Mouse (Mus musculus) limb, embryonic 10.5 days (tissue): ENCODE results near the gene Prss32. TPM values are rescaled to one million over a fixed set of nuclear protein-coding genes. Genes with fewer than 3 reads are reported as not detected.

Experiments used
- DNase-seq: peaks from one replicate; pipeline ENCODE4 v3.0.0-alpha.2; 2017; ENCODE audit warnings: low spot score
- H3K27ac ChIP-seq: fragments of 300-500 bp; sonication (generic); 2 replicates; pipeline ENCODE4 v1.5.1; 2016; ENCODE audit warnings: mild to moderate bottlenecking
- H3K27me3 ChIP-seq: fragments of 300-500 bp; sonication (generic); 2 replicates; pipeline ENCODE4 v1.6.1; 2016; ENCODE audit warnings: low read depth, mild to moderate bottlenecking; ENCODE audit not compliant: poor library complexity, severe bottlenecking
- H3K36me3 ChIP-seq: fragments of 300-500 bp; sonication (generic); 2 replicates; pipeline ENCODE4 v1.6.1; 2016; ENCODE audit warnings: mild to moderate bottlenecking, moderate library complexity
- H3K4me1 ChIP-seq: fragments of 300-500 bp; sonication (generic); 2 replicates; pipeline ENCODE4 v1.6.1; 2016
- H3K4me3 ChIP-seq: fragments of 300-500 bp; sonication (generic); 2 replicates; pipeline ENCODE4 v1.5.1; 2016; ENCODE audit warnings: mild to moderate bottlenecking, moderate library complexity
- H3K9me3 ChIP-seq: fragments of 300-500 bp; sonication (generic); replicated peaks from 2 replicates; pipeline ENCODE4 v1.6.1; 2016; ENCODE audit warnings: mild to moderate bottlenecking
- WGBS: fragments of 180-500 bp; shearing (Covaris S2); methylation state at CpG from one replicate; pipeline ENCODE4 v1.1.7; 2016; 5-methylcytosine and 5-hydroxymethylcytosine counted together
- polyA plus RNA-seq: library from polyadenylated mRNA; unstranded; fragments of >200 nt; fragmentation: Nextera tagmentation; extraction: Ambion mirVana; gene quantifications from 2 replicates; pipeline ENCODE4 v1.2.1, GENCODE M21; 2016

Gene Prss32
- not detected in 2 replicates for polyA plus RNA-seq

DNA sequence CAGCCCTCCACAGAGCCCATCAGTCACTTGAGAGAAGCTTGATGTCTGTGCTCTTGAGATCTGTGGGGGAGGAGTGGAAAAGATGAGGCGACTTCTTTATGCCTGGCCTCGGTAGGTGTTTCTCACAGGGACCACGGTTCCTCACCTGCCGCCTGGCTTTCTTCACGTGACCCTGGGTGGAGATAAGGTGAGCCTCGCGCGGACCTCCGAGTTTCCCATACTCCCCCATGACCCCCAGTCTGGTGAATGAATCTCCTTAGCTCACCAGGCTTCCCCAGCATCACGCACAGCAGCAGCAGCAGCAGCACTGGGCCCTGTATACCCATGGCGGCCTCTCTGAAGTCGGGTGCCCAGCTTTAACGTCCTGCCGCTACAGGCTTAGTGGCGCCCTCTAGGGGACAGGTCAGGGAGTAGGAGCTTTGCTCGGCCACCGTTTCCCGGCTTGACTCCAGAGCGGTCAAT, at the start of gene Prss32, which contains the start of gene Prss41:
Prss32 (plus strand) TSS at position 44 of the 462 bp plus-strand sequence.
Prss41 (minus strand) TSS at position 361 of the 462 bp plus-strand sequence.
- Histone ChIP-seq H3K36me3 (no peaks in the 10 kb centered on the region), H3K27me3 (peaks cover 6% of the 10 kb centered on the region; the same call in 1 of the 2 replicates), H3K27ac (peak within 1 kb of the TSS; percentile 31; the same call in 1 of the 2 replicates), H3K4me3 (peak within 1 kb of the TSS; percentile 43), H3K4me1 (peaks cover 12% of the 10 kb centered on the region), H3K9me3 (no peaks in the 10 kb centered on the region)
- DNase-seq: peak; percentile 80
- 11% methylated on average over 19 of the region's 19 CpGs for WGBS

DNA sequence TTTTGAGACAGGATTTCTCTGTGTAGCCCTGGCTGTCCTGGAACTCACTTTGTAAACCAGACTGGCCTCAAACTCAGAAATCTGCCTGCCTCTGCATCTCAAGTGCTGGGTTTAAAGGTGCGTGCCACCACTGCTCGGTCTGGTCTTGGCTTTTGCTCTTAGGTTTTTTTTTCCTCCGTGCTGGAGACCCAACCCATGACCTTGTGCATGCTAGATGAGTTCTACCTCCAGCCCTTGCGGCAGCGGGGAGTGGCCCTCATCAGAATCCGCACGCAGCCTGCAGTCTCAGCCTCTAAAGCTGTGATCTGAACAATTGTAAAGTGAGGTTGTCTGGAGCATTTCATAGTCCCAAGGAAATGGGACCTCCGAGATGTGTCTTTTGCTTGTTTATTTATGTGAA, 48.3 kb upstream of the Prss32 start:
- H3K27ac ChIP-seq: no peak overlapping the region
- 96% methylated on average over 8 of the region's 8 CpGs for WGBS
- H3K9me3 ChIP-seq: no peaks in the 10 kb centered on the region
- H3K4me3 ChIP-seq: no peak overlapping the region
- DNase-seq: no peak
- no peaks in the 10 kb centered on the region for H3K27me3 ChIP-seq
- H3K4me1 ChIP-seq: peaks cover 34% of the 10 kb centered on the region
- peaks cover 13% of the 10 kb centered on the region for H3K36me3 ChIP-seq

DNA sequence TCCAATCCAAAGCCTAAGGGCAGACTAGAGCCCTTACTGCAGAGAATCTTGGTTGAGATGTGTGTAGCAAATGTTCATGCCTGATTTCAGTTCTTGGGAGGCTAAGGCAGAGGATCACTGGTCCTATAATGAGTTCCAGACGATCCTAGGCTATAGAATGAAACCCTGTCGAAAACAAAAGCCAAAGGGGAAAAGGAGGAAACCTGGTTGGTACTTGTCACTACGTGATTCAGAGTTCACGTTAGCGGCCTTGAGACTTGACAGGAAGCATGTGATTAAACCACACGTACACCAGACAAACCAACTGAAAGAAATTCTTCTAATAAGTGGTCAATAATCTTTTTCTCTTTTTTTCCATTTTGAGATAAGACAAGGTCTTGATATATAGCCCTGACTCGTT, 46.3 kb upstream of the Prss32 start:
- 26% methylated on average over 7 of the region's 7 CpGs for WGBS
- H3K27me3 ChIP-seq: no peaks in the 10 kb centered on the region
- DNase-seq: no peak

DNA sequence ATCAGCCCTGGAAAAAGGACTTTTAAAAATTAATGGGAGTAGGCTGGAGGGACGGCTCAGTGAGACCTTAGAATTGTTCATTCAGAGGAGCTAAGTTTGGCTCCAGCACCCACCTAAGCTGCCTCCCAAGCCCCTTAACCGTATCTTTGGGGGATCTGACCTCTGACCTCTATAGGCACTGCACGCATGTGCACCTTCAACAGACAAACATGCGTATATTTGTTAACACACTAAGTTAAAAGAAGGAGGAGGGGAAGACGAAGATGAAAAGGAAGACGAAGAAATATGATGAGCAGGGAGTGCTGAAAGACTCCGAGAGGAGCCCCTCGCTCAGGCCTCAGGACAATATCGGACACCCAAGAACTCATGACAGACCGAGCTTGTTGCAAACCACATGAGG, 42.0 kb upstream of the Prss32 start:
- H3K9me3 ChIP-seq: no peaks in the 10 kb centered on the region
- WGBS: 95% methylated on average over 10 of the region's 10 CpGs
- no peak for DNase-seq

More for the DNA sequence above, 46.3 kb upstream of the Prss32 start:
- Histone ChIP-seq H3K27ac (peak overlapping the region; percentile 58), H3K9me3 (no peaks in the 10 kb centered on the region), H3K36me3 (peaks cover 13% of the 10 kb centered on the region), H3K4me3 (no peak overlapping the region), H3K4me1 (peaks cover 19% of the 10 kb centered on the region)

DNA sequence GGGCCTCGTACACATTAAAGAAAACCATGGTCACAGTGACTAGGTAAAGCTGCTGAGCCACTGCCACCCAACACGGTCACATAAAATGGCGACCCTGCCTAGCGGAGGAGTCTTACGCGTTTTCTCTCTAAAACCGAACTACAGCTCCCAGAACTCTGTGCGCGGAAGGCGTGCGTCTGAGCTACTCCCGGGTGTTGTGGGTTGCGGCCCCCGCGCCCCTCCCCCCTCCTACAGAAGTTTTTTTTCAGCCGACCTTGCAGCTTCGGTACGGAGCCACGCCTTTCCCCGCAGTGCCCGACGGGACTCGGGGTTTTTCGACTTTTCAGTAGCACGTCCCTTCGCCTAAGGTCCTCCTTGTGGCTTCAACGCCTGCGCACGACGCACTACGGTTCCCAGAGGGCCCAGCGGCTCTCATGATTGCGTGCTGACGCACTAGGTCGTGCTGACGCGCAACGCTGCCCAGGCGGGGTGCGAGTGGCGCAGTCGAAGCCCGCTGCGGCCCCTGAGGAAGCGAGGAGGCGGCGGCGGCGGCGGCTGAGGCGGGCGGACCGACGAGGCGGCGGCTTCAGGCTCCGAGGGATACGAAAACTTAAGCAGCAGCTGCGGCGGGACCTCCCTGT, 40.8 kb upstream of the Prss32 start:
- peaks cover 29% of the 10 kb centered on the region for H3K4me1 ChIP-seq
- peaks cover 20% of the 10 kb centered on the region for H3K36me3 ChIP-seq
- H3K27me3 ChIP-seq: no peaks in the 10 kb centered on the region
- no peaks in the 10 kb centered on the region for H3K9me3 ChIP-seq
- peak overlapping the region; percentile 94 for H3K4me3 ChIP-seq
- peak overlapping the region; percentile 98 for H3K27ac ChIP-seq
- under 1% methylated on average over 60 of the region's 60 CpGs for WGBS
- DNase-seq: peak; percentile 94

More for the DNA sequence above, 42.0 kb upstream of the Prss32 start:
- H3K27ac ChIP-seq: no peak overlapping the region
- H3K36me3 ChIP-seq: peaks cover 10% of the 10 kb centered on the region
- H3K4me3 ChIP-seq: no peak overlapping the region
- H3K27me3 ChIP-seq: no peaks in the 10 kb centered on the region
- H3K4me1 ChIP-seq: peaks cover 34% of the 10 kb centered on the region

DNA sequence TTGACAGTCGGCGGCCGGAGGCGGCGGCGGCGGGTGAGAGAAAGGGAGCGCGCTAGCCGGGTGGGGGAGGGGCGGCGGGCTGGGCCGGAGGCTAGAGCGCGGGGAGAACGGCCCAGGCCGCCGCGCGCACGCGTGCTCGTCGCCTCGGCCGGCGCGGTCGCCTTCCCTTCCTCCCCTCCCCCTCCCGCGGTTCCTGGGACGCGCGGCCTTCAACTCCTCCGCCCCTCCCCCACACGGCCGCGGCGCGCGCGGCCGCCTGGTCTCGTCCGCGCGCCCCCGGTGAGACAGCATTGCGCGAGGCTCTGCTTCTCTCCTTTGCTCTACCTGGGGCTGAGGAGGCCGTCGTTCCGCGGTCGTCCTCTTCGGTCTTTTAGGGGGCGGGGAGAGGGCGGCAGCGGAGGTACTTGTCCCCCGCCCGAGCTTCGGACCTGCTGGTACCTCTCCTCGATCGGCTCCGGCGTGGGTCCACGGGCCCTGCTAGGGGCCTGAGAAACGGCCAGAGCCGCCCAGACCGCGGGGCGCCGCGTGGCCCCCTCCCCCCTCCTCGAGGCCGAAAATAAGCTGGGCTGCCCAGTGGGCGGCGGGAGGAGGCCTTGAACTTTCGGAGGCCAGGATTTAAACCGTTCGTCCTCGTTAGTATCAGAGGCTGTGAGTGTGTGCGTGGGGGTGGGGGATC, 40.2 kb upstream of the Prss32 start:
- WGBS: under 1% methylated on average over 80 of the region's 83 CpGs
- DNase-seq: peak; percentile 93

DNA sequence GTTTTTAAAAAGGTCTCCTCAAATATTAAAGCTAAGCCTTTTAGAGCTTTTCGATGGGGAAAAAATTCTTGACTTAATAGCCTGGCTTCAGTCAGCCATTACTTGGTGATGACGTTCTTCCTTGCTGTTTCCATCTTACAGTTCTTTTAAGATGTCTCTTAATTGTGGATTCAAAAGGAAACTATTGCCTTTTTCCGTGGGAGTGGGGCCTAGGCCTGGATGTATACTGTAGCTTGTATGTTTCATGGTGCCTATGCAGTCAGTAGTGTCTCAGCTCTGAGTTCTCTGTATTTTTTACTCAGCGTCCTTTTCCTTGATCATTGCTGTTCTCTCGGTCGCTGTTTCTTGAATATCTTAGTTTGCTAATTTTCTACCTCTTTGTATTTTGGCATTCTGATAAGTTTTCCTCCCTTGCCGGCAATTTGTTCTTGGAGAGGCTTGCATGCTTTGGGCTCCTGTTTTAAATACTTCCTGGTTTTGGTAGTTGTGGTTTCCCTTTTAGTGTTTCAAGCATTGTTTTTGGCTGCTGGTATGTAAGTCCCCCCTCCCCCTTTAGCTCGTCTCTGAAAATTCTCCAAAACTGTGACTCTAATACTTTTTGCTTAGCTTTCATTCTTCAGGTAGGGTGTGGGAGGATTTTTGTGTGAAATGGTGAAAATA, 39.1 kb upstream of the Prss32 start:
- Histone ChIP-seq H3K27me3 (no peaks in the 10 kb centered on the region), H3K9me3 (no peaks in the 10 kb centered on the region), H3K4me1 (peaks cover 26% of the 10 kb centered on the region), H3K36me3 (peaks cover 34% of the 10 kb centered on the region), H3K27ac (peak overlapping the region; percentile 98), H3K4me3 (peak overlapping the region; percentile 94)
- 12% methylated on average over 8 of the region's 8 CpGs for WGBS
- no peak for DNase-seq

More for the DNA sequence above, 40.2 kb upstream of the Prss32 start:
- H3K27ac ChIP-seq: peak overlapping the region; percentile 98
- no peaks in the 10 kb centered on the region for H3K27me3 ChIP-seq
- H3K4me1 ChIP-seq: peaks cover 26% of the 10 kb centered on the region
- H3K9me3 ChIP-seq: no peaks in the 10 kb centered on the region
- peak overlapping the region; percentile 94 for H3K4me3 ChIP-seq
- H3K36me3 ChIP-seq: peaks cover 24% of the 10 kb centered on the region

DNA sequence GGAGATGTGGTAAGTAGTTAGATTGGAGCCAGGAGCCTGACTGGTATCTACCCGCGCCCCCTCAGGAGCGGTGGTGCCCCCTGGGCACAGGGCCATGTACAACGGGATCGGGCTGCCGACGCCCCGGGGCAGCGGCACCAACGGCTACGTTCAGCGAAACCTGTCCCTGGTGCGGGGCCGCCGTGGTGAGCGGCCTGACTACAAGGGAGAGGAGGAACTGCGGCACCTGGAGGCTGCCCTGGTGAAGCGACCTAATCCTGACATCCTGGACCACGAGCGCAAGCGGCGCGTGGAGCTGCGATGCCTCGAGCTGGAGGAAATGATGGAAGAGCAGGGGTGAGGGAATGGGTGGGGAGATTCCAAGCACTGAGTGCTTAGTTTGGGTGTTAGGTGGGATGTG, 36.8 kb upstream of the Prss32 start:
- Histone ChIP-seq H3K4me3 (peak overlapping the region; percentile 21; the same call in 1 of the 2 replicates), H3K27me3 (no peaks in the 10 kb centered on the region), H3K4me1 (peaks cover 26% of the 10 kb centered on the region), H3K9me3 (no peaks in the 10 kb centered on the region), H3K36me3 (peaks cover 55% of the 10 kb centered on the region), H3K27ac (no peak overlapping the region)
- no peak for DNase-seq
- WGBS: 87% methylated on average over 25 of the region's 25 CpGs

DNA sequence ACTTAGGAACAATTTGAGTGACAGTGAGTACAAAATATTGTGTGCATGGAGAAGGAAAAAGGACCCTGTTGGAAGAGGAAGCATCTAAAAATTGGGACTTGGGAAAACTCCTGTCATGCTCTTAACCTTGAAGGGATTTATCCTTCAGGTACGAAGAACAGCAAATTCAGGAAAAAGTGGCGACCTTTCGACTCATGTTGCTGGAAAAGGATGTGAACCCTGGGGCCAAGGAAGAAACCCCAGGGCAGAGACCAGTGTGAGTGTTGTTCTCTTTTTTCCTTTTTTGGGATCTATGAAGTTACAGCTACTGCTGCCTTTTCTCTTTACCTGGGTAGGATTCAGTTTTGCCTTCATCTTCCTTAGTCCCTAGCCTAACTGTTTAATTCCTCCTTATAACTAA, 35.7 kb upstream of the Prss32 start:
- Histone ChIP-seq H3K4me1 (peaks cover 22% of the 10 kb centered on the region), H3K9me3 (no peaks in the 10 kb centered on the region), H3K36me3 (peaks cover 66% of the 10 kb centered on the region), H3K27ac (no peak overlapping the region), H3K27me3 (no peaks in the 10 kb centered on the region), H3K4me3 (no peak overlapping the region)
- WGBS: 92% methylated on average over 3 of the region's 3 CpGs
- DNase-seq: no peak

DNA sequence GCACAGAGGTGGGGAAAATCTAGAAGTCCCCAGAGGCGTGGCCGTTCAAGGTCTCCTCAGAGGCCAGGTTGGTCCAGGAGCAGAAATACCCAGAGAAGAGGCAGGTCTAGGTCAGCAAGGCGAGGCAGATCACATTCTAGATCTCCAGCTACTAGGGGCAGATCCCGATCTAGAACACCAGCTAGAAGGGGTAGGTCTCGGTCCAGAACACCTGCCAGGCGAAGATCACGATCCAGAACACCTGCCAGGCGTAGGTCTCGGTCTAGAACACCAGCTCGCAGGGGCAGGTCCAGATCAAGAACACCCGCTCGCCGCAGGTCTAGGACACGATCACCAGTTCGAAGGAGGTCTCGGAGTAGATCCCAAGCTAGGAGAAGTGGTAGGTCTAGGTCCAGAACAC, 28.0 kb upstream of the Prss32 start:
- Histone ChIP-seq H3K4me1 (no peaks in the 10 kb centered on the region), H3K36me3 (peaks cover 100% of the 10 kb centered on the region), H3K27ac (no peak overlapping the region), H3K4me3 (no peak overlapping the region), H3K9me3 (peaks cover 18% of the 10 kb centered on the region; the same call in 1 of the 2 replicates), H3K27me3 (no peaks in the 10 kb centered on the region)
- whole genome bisulfite sequencing: 98% methylated on average over 16 of the region's 16 CpGs
- no peak for DNase-seq

DNA sequence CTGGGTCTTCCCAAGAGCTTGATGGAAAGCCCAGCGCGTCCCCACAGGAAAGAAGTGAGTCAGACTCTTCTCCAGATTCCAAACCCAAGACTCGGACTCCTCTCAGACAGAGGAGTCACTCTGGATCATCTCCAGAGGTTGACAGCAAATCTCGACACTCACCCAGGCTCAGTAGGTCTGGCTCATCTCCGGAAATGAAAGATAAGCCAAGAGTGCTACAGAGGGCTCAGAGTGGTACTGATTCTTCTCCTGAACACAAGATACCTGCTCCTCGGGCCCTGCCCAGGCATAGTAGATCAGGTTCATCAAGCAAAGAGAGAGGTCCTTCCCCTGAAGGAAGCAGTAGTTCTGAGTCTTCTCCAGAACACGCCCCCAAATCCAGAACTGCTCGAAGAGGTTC, 25.1 kb upstream of the Prss32 start:
- Histone ChIP-seq H3K27ac (no peak overlapping the region), H3K36me3 (peaks cover 100% of the 10 kb centered on the region), H3K4me3 (no peak overlapping the region), H3K9me3 (peaks cover 18% of the 10 kb centered on the region; the same call in 1 of the 2 replicates), H3K27me3 (no peaks in the 10 kb centered on the region), H3K4me1 (peaks cover 8% of the 10 kb centered on the region; the same call in 1 of the 2 replicates)
- DNase-seq: no peak
- 96% methylated on average over 8 of the region's 8 CpGs for WGBS

DNA sequence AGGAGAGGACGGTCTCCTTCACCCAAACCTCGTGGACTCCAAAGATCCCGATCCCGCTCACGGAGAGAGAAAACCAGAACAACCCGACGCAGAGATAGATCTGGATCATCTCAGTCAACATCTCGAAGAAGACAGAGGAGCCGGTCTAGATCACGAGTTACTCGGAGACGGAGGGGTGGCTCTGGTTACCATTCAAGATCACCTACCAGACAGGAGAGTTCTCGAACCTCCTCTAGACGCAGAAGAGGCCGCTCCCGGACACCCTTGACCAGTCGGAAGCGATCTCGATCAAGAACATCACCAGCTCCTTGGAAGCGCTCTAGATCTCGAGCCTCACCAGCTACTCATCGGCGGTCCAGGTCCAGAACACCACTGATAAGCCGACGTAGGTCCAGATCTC, 24.4 kb upstream of the Prss32 start:
- DNase-seq: no peak
- H3K36me3 ChIP-seq: peaks cover 100% of the 10 kb centered on the region
- H3K4me1 ChIP-seq: peaks cover 8% of the 10 kb centered on the region; the same call in 1 of the 2 replicates
- H3K27ac ChIP-seq: no peak overlapping the region
- no peak overlapping the region for H3K4me3 ChIP-seq
- peaks cover 18% of the 10 kb centered on the region; the same call in 1 of the 2 replicates for H3K9me3 ChIP-seq
- 97% methylated on average over 25 of the region's 25 CpGs for WGBS
- H3K27me3 ChIP-seq: no peaks in the 10 kb centered on the region
